Mouse (Mus musculus) adipocyte (in vitro differentiated cells): ENCODE measurements around the gene Rpn1.

ENCODE experiments used
- DNase-seq: peaks from one replicate; pipeline ENCODE4 v3.0.0-alpha.2; 2016; ENCODE audit warnings: low spot score

Rpn1 gene

DNA sequence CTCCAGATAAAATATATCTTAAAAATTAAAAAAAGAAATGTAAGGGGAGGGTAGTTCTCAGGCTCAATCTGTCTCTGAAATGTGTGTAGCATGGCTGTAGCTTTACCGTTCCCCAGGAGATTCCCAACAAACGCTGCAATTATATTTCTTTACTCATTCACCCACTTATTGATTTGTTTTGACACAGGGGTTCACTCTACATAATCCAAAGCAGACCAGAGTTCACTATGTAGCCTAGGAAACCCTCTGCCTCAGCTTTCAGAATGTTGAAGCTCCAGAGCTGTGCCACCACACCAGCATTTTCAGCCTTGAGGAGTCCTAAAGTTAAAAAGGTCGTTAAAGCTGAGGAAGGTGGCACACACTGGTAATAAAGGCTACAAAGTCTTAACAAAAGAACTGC lies 18.3 kb upstream of the Rpn1 start:
- DNase-seq, result no peak

GRCm38 (mm10) chr6:88067722-88068121 lies 16.6 kb upstream of the Rpn1 start:
- DNase-seq, result no peak

DNA sequence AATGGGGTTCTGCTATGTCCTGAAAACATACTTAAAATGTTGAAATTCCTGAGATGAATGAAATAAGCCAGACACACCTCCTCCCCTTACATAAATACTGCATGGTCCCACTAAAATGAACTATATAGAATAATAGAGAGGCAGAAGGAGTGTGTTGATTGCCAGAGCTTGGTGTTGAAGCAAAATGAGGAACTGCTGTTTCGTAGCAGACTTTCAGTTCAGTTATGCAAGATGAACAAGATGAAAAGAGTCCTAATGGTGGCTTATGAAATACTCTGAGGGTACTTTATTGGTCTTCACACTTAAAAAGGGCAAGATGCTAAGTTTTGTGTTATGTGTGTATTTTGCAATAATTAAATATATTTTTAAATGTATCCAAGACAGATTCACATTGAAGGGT lies 15.5 kb upstream of the Rpn1 start:
- no peak for DNase-seq

- no peak for DNase-seq
Observed at GRCm38 (mm10) chr6:88070468-88070867, 13.8 kb upstream of the Rpn1 start.

GRCm38 (mm10) chr6:88071216-88071615 lies 13.1 kb upstream of the Rpn1 start:
- DNase-seq, result no peak

GRCm38 (mm10) chr6:88074752-88075554 lies 9.3 kb upstream of the Rpn1 start:
- peak; percentile 83 for DNase-seq

DNA sequence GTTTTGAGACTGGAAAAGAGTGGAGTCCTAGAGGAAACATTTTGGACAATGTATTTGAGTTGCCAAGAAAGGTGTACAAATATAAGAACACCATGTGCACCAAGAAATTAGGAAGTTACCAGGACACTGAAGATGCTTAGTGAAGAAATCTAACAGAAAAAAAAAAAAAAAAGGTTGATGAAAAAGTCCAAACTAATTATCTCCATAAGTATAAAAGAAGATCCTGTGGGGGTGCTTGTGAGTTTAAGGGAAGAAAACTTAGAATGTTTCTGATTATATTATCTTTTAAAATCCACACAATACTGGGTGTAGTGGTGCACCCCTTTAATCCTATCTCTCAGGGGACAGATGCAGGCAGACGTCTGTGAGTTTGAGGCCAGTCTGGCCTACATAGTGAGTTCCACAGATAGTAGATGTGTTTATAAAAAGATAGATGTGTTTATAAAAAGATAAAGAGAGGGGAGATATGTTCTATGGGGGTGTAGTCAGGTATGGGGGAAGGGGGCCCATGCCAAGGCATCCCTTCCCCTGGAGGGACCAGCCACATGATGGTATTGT lies 8.2 kb upstream of the Rpn1 start:
- DNase-seq, result no peak

- DNase-seq, result no peak
Observed at GRCm38 (mm10) chr6:88083095-88083494, 1.2 kb upstream of the Rpn1 start.

DNA sequence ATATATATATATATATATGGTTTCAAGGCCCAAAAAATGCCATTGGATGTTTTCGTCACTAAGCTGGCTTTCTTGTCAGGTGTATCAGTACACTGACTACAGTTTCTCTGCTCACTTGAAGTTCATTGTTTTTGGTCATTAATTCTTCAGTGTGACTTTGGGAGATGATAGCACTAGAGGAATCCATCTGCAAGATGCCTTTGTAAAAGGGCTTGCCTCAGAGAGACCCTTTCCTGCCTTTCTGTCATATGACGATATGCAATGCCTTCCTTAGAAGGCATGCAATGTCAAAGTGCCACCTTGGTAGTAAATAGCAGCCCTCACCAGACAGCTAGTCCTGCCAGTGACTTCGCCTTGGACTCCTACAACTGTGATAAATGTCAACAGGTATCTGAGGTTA lies 610 bp upstream of the Rpn1 start:
- DNase-seq, result no peak

GRCm38 (mm10) chr6:88088971-88089370 lies 4.7 kb downstream of the Rpn1 start:
- DNase-seq, result no peak

DNA sequence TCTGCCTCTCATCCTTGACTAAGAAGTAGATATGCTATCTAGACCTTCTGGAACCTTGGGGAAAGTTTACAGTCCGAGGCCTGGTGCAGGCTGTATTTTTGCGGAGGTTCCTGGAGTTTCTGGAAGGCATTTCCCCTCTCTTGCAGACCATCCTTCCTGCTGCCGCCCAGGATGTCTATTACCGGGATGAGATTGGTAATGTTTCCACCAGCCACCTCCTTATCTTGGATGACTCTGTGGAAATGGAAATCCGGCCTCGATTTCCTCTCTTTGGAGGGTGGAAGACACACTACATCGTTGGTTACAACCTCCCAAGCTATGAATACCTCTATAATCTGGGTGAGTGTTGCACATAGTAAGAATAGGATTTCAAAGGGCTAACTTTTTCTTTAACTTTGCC lies 11.1 kb downstream of the Rpn1 start:
- DNase-seq, result no peak

- DNase-seq, result no peak
Observed at GRCm38 (mm10) chr6:88102096-88102495, 17.8 kb downstream of the Rpn1 start.

- no peak for DNase-seq
Observed at GRCm38 (mm10) chr6:88105783-88106611, 21.7 kb downstream of the Rpn1 start.

DNA sequence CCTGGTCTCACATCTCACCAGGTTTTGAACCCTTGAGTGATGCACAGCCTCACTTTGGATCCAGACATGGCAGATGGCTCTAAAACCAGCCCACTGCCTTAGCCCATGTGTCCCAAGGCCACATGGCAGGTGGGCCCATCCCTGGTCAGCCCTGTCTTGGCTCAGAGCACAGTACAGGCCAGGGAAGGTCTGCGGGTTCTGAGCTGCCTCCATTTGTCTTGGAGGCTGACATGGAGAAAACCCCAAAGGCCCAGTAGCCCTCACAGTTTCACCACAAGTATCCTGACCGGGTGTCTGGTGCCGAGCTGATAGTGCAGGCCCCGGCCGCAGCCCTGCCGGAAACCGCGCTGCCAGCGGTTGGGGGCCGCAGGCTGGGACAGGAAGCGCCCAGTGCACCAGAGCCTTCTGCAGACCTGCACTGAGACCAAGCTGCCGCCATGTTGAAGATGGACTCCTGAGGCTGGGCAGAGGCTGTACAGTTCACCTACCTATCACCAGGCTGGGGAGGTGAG lies 22.4 kb downstream of the Rpn1 start:
- DNase-seq, result no peak

GRCm38 (mm10) chr6:88107661-88108535 lies 23.6 kb downstream of the Rpn1 start:
- DNase-seq, result no peak

DNA sequence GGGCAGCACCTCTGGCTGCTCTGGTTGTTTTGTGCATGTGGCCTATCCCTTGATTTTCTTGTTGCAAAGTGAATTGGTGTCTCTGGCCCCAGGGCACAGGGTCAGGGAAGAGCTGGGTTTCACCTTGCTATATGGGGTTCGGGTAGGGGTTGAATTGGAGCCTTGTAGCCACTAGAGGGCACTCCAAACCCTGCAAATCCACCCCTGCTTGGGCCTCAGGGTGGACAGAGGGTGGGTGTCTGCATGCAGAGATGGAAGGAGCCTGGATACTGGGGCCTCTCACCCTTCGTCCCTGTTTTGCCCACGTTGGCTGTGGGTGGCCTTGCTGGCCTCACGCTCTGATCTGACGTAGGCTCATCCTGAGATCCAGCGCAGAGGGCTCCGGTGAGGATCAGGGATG lies 28.9 kb downstream of the Rpn1 start:
- DNase-seq, result peak; percentile 75

DNA sequence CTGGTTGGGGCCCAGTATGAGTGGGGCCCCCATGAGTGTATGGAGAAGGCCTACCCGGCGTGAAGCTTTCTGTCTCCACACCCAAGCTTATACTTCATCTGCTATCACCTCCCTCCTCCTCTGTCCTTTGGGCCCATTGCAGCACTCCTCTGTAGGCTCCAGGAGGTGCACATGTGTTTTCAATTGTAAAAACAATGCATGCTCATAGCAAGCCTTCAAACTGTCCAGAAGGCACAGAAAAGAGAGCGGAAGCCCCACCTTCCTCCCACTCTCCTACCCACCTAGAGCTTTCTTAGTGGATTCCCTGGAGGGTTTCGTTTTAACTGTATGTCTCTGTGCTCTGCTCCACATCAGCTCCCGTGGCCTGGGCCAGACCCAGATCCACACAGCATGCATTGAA lies 30.1 kb downstream of the Rpn1 start:
- DNase-seq, result no peak

- DNase-seq, result peak; percentile 54
Observed at GRCm38 (mm10) chr6:88116347-88117183, 32.3 kb downstream of the Rpn1 start.

DNA sequence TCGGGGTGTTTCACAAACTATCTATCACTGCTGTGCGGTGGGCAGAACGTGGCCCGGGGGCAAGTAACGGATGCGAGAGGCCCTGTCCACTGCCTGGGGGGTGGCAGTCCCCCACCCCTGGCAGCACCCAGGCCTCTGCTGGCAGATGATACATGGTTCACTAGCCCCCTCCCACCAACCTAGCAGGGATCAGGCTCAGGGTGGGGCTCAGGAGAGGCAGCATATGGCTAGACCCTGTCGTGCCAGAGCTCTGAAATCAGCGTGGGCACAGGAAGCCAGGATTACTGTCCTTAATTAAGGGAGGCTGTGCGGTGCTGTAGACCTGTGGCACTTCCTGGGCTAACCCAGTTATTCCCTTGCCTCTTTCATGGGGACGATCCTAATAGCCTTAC lies 32.9 kb downstream of the Rpn1 start:
- no peak for DNase-seq

GRCm38 (mm10) chr6:88119309-88119708 lies 35.0 kb downstream of the Rpn1 start:
- no peak for DNase-seq

DNA sequence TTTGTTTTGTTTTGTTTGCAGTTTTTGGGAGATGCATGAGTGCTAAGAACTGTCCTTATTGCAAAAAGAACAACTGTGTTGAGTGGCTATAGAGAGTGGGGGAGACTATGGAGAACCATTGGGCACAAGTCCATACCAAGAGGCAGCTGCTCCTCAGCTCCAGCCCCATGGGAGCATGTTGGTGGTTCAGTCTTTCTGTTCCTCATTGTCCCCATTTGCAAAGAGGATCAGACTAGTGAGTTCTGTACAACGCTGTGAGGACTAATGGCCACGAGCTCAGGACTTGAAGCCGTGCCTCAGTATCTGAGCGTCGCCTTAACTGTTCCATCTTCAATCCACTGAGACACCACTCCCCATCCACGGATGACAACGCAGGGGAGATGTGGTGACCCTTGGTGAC lies 36.5 kb downstream of the Rpn1 start:
- no peak for DNase-seq
